Mouse (Mus musculus) kidney, embryonic 16.5 days (tissue): ENCODE measurements around the gene Ptpdc1. TPM values are rescaled to one million over a fixed set of nuclear protein-coding genes. Genes with fewer than 3 reads are reported as not detected.

ENCODE experiments used
- ATAC-seq: fragments of 200-750 bp; cut with Nextera tagmentation; 2 replicates; pipeline ENCODE4 v1.8.0; 2017; ENCODE audit warnings: moderate TSS enrichment; ENCODE audit not compliant: low FRiP score, low TSS enrichment
- H3K27ac ChIP-seq: fragments of 300-500 bp; sonication (generic); 2 replicates; pipeline ENCODE4 v1.5.1; 2014; ENCODE audit warnings: low read length
- H3K27me3 ChIP-seq: fragments of 300-500 bp; sonication (generic); 2 replicates; pipeline ENCODE4 v1.6.1; 2014; ENCODE audit warnings: low read length, control low read depth, mixed read lengths; ENCODE audit not compliant: insufficient read depth
- H3K36me3 ChIP-seq: fragments of 300-500 bp; sonication (generic); 2 replicates; pipeline ENCODE4 v1.6.1; 2014; ENCODE audit warnings: low read length, control low read depth, mixed read lengths; ENCODE audit not compliant: insufficient read depth
- H3K4me1 ChIP-seq: fragments of 300-500 bp; sonication (generic); 2 replicates; pipeline ENCODE4 v1.6.1; 2014; ENCODE audit warnings: low read length, control low read depth, mixed read lengths; ENCODE audit not compliant: insufficient read depth
- H3K4me2 ChIP-seq: fragments of 300-500 bp; sonication (generic); replicated peaks from 2 replicates; pipeline ENCODE4 v1.6.1; 2014; ENCODE audit warnings: low read depth, low read length
- H3K4me3 ChIP-seq: fragments of 300-500 bp; sonication (generic); 2 replicates; pipeline ENCODE4 v1.5.1; 2014; ENCODE audit warnings: mild to moderate bottlenecking, low read length
- H3K9ac ChIP-seq: fragments of 300-500 bp; sonication (generic); replicated peaks from 2 replicates; pipeline ENCODE4 v1.6.1; 2014; ENCODE audit warnings: low read length
- H3K9me3 ChIP-seq: fragments of 300-500 bp; sonication (generic); 2 replicates; pipeline ENCODE4 v1.6.1; 2016; ENCODE audit warnings: low read length, control low read depth
- WGBS: fragments of 180-500 bp; shearing (Covaris S2); extraction: QIAGEN DNeasy Blood & Tissue Kit; methylation state at CpG from one replicate; pipeline ENCODE4 v1.1.7; 2014; 5-methylcytosine and 5-hydroxymethylcytosine counted together
- polyA plus RNA-seq: library from polyadenylated mRNA; unstranded; fragments of >200 nt; fragmentation: Nextera tagmentation; extraction: Ambion mirVana; gene quantifications from 2 replicates; pipeline ENCODE4 v1.2.1, GENCODE M21; 2015

Gene Ptpdc1
- polyA plus RNA-seq, 1 experiment from 2014 or later = 12.3 TPM

- Histone ChIP-seq H3K4me1 (peaks cover 8% of the 10 kb centered on the region; the same call in 1 of the 2 replicates), H3K9me3 (no peaks in the 10 kb centered on the region), H3K36me3 (no peaks in the 10 kb centered on the region), H3K4me2 (no peak overlapping the region), H3K9ac (no peak overlapping the region), H3K27me3 (no peaks in the 10 kb centered on the region), H3K27ac (no peak overlapping the region), H3K4me3 (no peak overlapping the region)
- ATAC-seq = no peak
- 93% methylated on average over 2 of the region's 2 CpGs for WGBS
These were observed 64.0 kb downstream of the Ptpdc1 start for GRCm38 (mm10) chr13:48561481-48561880.

GRCm38 (mm10) chr13:48555976-48556375 lies 69.5 kb downstream of the Ptpdc1 start:
- Histone ChIP-seq H3K9ac (no peak overlapping the region), H3K4me2 (no peak overlapping the region)
- 75% methylated on average over 1 of the region's 1 CpGs for WGBS

GRCm38 (mm10) chr13:48554552-48554951 lies 70.9 kb downstream of the Ptpdc1 start:
- no peak overlapping the region for H3K4me3 ChIP-seq
- H3K9ac ChIP-seq = no peak overlapping the region
- ATAC-seq = no peak
- H3K27ac ChIP-seq = no peak overlapping the region
- H3K4me1 ChIP-seq = peaks cover 11% of the 10 kb centered on the region; the same call in 1 of the 2 replicates
- no peaks in the 10 kb centered on the region for H3K27me3 ChIP-seq
- 79% methylated on average over 1 of the region's 1 CpGs for WGBS
- H3K4me2 ChIP-seq = no peak overlapping the region
- no peaks in the 10 kb centered on the region for H3K9me3 ChIP-seq
- H3K36me3 ChIP-seq = no peaks in the 10 kb centered on the region

More at GRCm38 (mm10) chr13:48555976-48556375, 69.5 kb downstream of the Ptpdc1 start:
- H3K4me3 ChIP-seq = no peak overlapping the region
- H3K36me3 ChIP-seq = no peaks in the 10 kb centered on the region
- H3K4me1 ChIP-seq = peaks cover 11% of the 10 kb centered on the region; the same call in 1 of the 2 replicates
- H3K9me3 ChIP-seq = no peaks in the 10 kb centered on the region
- H3K27ac ChIP-seq = no peak overlapping the region
- no peaks in the 10 kb centered on the region for H3K27me3 ChIP-seq
- no peak for ATAC-seq

- H3K4me1 ChIP-seq = peaks cover 11% of the 10 kb centered on the region; the same call in 1 of the 2 replicates
- no peak for ATAC-seq
- no peaks in the 10 kb centered on the region for H3K27me3 ChIP-seq
- H3K4me2 ChIP-seq = no peak overlapping the region
- H3K9me3 ChIP-seq = no peaks in the 10 kb centered on the region
- WGBS = 64% methylated on average over 5 of the region's 5 CpGs
- H3K9ac ChIP-seq = no peak overlapping the region
- no peak overlapping the region for H3K4me3 ChIP-seq
- peak overlapping the region; percentile 34; the same call in 1 of the 2 replicates for H3K27ac ChIP-seq
- no peaks in the 10 kb centered on the region for H3K36me3 ChIP-seq
These were observed 72.0 kb downstream of the Ptpdc1 start for GRCm38 (mm10) chr13:48553511-48553910.

GRCm38 (mm10) chr13:48552181-48553090 lies 73.0 kb downstream of the Ptpdc1 start:
- Histone ChIP-seq H3K36me3 (no peaks in the 10 kb centered on the region), H3K9ac (peak overlapping the region; percentile 62), H3K4me1 (peaks cover 11% of the 10 kb centered on the region; the same call in 1 of the 2 replicates), H3K9me3 (no peaks in the 10 kb centered on the region), H3K4me3 (peak overlapping the region; percentile 24), H3K4me2 (peak overlapping the region; percentile 49), H3K27ac (peak overlapping the region; percentile 91), H3K27me3 (no peaks in the 10 kb centered on the region)
- peak; percentile 87 for ATAC-seq
- WGBS = 59% methylated on average over 21 of the region's 21 CpGs

- ATAC-seq = no peak
- H3K27ac ChIP-seq = no peak overlapping the region
- no peaks in the 10 kb centered on the region for H3K36me3 ChIP-seq
- no peak overlapping the region for H3K9ac ChIP-seq
- no peaks in the 10 kb centered on the region for H3K9me3 ChIP-seq
- peaks cover 26% of the 10 kb centered on the region for H3K4me1 ChIP-seq
- H3K27me3 ChIP-seq = no peaks in the 10 kb centered on the region
- 91% methylated on average over 5 of the region's 5 CpGs for WGBS
- H3K4me2 ChIP-seq = no peak overlapping the region
- H3K4me3 ChIP-seq = no peak overlapping the region
These were observed 77.2 kb downstream of the Ptpdc1 start for GRCm38 (mm10) chr13:48548296-48548695.

GRCm38 (mm10) chr13:48547623-48548022 lies 77.8 kb downstream of the Ptpdc1 start:
- Histone ChIP-seq H3K4me1 (peaks cover 21% of the 10 kb centered on the region), H3K27ac (no peak overlapping the region), H3K27me3 (no peaks in the 10 kb centered on the region), H3K9ac (no peak overlapping the region), H3K9me3 (no peaks in the 10 kb centered on the region), H3K4me2 (no peak overlapping the region), H3K4me3 (no peak overlapping the region), H3K36me3 (no peaks in the 10 kb centered on the region)
- no peak for ATAC-seq
- WGBS = 90% methylated on average over 6 of the region's 6 CpGs

- Histone ChIP-seq H3K4me2 (peak overlapping the region; percentile 65), H3K36me3 (no peaks in the 10 kb centered on the region), H3K27ac (peak overlapping the region; percentile 99), H3K9me3 (no peaks in the 10 kb centered on the region), H3K4me3 (peak overlapping the region; percentile 89), H3K9ac (peak overlapping the region; percentile 99), H3K27me3 (no peaks in the 10 kb centered on the region), H3K4me1 (peaks cover 25% of the 10 kb centered on the region)
- WGBS = under 1% methylated on average over 68 of the region's 72 CpGs
- peak; percentile 98 for ATAC-seq
These were observed 79.0 kb downstream of the Ptpdc1 start for GRCm38 (mm10) chr13:48546330-48546917.

- H3K4me3 ChIP-seq = peak overlapping the region; percentile 89
These were observed 79.8 kb downstream of the Ptpdc1 start for GRCm38 (mm10) chr13:48545476-48546281.

More at GRCm38 (mm10) chr13:48545476-48546281, 79.8 kb downstream of the Ptpdc1 start:
- peak overlapping the region; percentile 99 for H3K9ac ChIP-seq
- H3K9me3 ChIP-seq = no peaks in the 10 kb centered on the region
- 0% methylated on average over 59 of the region's 72 CpGs for WGBS
- H3K4me2 ChIP-seq = peak overlapping the region; percentile 75
- H3K4me1 ChIP-seq = peaks cover 30% of the 10 kb centered on the region
- H3K27me3 ChIP-seq = no peaks in the 10 kb centered on the region
- ATAC-seq = peak; percentile 94
- H3K36me3 ChIP-seq = no peaks in the 10 kb centered on the region
- H3K27ac ChIP-seq = peak overlapping the region; percentile 99
